Mouse (Mus musculus) forebrain, embryonic 10.5 days (tissue): ENCODE results near the gene Cyp39a1. TPM values are rescaled to one million over a fixed set of nuclear protein-coding genes. Genes with fewer than 3 reads are reported as not detected.
A peak's percentile ranks its signal among the peaks of the same experiment; 100 is the strongest.

Experiments used
- DNase-seq: peaks from one replicate; pipeline ENCODE4 v3.0.0-alpha.2; 2017; ENCODE audit warnings: low spot score; ENCODE audit errors: extremely low spot score
- H3K27ac ChIP-seq: fragments of 300-500 bp; sonication (generic); 2 replicates; pipeline ENCODE4 v1.5.1; 2016; ENCODE audit warnings: mild to moderate bottlenecking
- H3K27me3 ChIP-seq: fragments of 300-500 bp; sonication (generic); 2 replicates; pipeline ENCODE4 v1.6.1; 2016; ENCODE audit warnings: mild to moderate bottlenecking; ENCODE audit not compliant: poor library complexity, severe bottlenecking
- H3K36me3 ChIP-seq: fragments of 300-500 bp; sonication (generic); replicated peaks from 2 replicates; pipeline ENCODE4 v1.6.1; 2016; ENCODE audit warnings: mild to moderate bottlenecking, moderate library complexity
- H3K4me1 ChIP-seq: fragments of 300-500 bp; sonication (generic); 2 replicates; pipeline ENCODE4 v1.6.1; 2016
- H3K4me3 ChIP-seq: fragments of 300-500 bp; sonication (generic); 2 replicates; pipeline ENCODE4 v1.5.1; 2016; ENCODE audit warnings: mild to moderate bottlenecking, moderate library complexity
- H3K9me3 ChIP-seq: fragments of 300-500 bp; sonication (generic); 2 replicates; pipeline ENCODE4 v1.6.1; 2016; ENCODE audit warnings: mild to moderate bottlenecking, moderate library complexity
- WGBS: fragments of 180-500 bp; shearing (Covaris S2); methylation state at CpG from one replicate; pipeline ENCODE4 v1.1.7; 2016; 5-methylcytosine and 5-hydroxymethylcytosine counted together
- polyA plus RNA-seq: library from polyadenylated mRNA; unstranded; fragments of >200 nt; fragmentation: Nextera tagmentation; extraction: Ambion mirVana; gene quantifications from 2 replicates; pipeline ENCODE4 v1.2.1, GENCODE M21; 2016

Gene Cyp39a1
- polyA plus RNA-seq, 1 experiment from 2014 or later = 34.6 TPM

DNA sequence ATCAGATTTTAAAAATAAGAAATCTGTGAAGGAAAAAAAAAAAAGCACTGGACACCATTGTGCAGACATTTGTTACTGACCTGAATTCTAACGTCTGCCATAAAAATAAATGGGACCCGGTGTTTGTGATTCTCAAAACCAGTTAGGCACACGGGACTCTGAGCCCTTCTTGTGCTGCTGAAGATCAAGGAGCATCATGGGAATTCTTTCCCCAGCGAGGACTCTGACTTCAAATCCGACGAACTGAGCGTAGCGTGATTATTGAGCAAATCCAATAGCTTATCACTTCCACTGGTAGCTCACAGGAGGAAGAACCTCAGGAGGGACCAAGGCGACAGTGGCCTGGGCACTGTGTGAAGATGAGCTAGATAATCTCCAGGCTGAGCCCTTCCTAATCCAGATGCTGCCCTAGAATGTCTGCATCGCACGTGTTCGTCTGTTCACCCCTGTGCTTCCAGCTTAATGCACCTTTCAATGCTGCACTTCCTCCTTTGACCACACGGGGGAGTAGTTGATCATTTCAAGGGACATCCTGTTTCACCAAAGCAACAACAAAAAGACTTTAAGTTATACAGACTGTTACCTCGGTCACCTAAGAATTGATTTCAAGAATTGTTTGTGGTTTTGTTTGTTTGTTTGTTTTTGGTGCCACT, 31.9 kb downstream of the Cyp39a1 start:
- peak; percentile 71 for DNase-seq
- Histone ChIP-seq H3K4me3 (no peak overlapping the region), H3K36me3 (peaks cover 26% of the 10 kb centered on the region), H3K9me3 (no peaks in the 10 kb centered on the region), H3K27me3 (no peaks in the 10 kb centered on the region), H3K27ac (no peak overlapping the region), H3K4me1 (no peaks in the 10 kb centered on the region)
- WGBS = 47% methylated on average over 14 of the region's 14 CpGs

DNA sequence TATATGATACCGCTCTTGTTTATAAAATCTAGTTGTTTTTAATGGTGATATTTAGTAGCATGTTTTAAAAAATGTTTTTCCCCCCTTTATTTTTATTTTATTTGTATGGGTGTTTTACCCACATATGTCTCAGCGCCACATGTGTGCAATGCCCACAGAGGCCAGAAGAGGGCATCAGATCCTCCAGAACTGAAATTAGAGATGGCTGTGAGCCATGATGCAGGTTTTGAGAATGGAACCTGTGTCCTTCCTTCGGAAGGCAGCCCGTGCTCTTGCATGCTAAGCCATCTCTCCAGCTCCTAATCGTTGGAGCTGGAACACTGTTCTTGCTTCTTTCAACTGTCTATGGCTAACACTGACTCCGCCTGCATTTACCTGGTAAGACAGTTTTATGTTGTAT, 33.8 kb downstream of the Cyp39a1 start:
- Histone ChIP-seq H3K9me3 (no peaks in the 10 kb centered on the region), H3K4me3 (no peak overlapping the region), H3K36me3 (peaks cover 11% of the 10 kb centered on the region), H3K27ac (no peak overlapping the region), H3K27me3 (no peaks in the 10 kb centered on the region), H3K4me1 (no peaks in the 10 kb centered on the region)
- 77% methylated on average over 6 of the region's 6 CpGs for WGBS
- peak; percentile 48 for DNase-seq

DNA sequence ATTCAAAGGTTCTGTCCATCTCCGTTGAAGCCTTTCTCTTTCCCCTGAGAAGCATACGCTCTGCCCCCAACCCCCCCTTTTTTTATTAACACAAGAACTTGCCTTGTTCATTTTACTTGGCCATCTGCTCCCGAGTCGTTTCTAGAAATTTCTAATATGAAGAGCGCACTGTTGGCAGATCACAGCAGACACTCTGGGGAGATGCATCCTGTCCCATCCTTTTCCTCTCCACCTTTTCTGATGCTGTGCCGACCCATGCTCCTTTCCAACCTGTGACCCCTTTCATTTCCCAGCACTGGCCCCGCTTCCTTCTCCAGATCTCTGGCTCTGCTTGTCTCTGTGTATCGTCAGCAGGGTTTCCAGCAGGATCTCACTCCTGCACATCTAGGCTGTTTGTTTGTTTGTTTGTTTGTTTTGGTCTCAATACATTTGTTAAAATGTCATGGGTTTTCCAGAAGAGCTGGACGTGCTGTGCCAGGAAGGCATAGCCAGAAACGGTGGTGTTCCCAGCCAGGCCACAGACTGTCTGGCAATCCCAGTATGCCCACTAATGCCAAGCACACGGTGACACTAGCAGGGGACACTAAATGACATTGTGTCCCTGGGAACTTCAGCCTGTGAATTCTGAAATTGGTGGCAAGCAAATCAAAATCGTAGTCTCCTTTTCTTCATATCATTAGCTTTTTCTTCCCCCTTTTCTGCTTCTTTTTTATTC, 37.1 kb downstream of the Cyp39a1 start:
- H3K27ac ChIP-seq = no peak overlapping the region
- H3K9me3 ChIP-seq = no peaks in the 10 kb centered on the region
- no peaks in the 10 kb centered on the region for H3K4me1 ChIP-seq
- no peak overlapping the region for H3K4me3 ChIP-seq
- H3K27me3 ChIP-seq = no peaks in the 10 kb centered on the region
- peaks cover 10% of the 10 kb centered on the region; the same call in 1 of the 2 replicates for H3K36me3 ChIP-seq
- 92% methylated on average over 12 of the region's 12 CpGs for WGBS
- DNase-seq = no peak

DNA sequence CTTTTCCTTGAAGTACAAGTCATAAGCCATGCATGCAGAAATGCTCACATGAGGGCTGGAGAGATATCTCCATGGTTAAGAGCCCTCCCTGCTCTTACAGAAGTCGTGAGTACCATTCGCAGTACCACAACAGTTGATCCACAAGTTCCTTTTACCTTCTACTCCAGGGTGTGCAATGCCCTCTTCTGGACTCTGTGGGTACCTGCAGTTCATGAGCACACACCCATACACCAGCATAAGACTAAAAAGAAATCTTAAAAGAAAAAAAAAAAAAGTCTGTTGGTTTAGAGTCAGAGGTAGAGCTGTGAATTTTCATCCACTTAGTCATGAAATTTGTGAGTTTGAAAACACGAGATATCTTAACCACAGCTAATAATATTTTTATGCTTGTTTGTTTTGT, 39.5 kb downstream of the Cyp39a1 start:
- no peaks in the 10 kb centered on the region for H3K4me1 ChIP-seq
- H3K27me3 ChIP-seq = no peaks in the 10 kb centered on the region
- peaks cover 10% of the 10 kb centered on the region; the same call in 1 of the 2 replicates for H3K36me3 ChIP-seq
- DNase-seq = no peak
- H3K9me3 ChIP-seq = no peaks in the 10 kb centered on the region
- 96% methylated on average over 3 of the region's 3 CpGs for WGBS
- H3K4me3 ChIP-seq = no peak overlapping the region
- no peak overlapping the region for H3K27ac ChIP-seq

DNA sequence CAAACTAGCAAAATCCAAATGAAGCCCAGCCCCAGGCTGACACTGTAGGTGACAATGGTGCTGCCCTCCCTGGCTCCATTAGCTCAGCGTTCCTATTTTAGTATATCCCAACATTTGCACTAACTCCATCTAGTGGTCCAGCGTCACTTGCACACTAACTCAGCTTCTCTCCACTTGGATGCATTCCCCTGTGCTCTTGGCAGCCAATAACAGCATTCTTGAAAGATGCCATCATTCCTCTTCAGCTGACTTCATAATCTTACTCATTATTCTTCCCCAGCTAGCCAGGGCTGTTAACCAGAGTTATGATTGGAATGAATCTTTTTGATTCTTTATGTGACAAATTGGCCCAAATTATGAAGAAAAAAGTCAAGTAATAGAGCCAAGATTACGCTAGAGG, 40.0 kb downstream of the Cyp39a1 start:
- Histone ChIP-seq H3K9me3 (no peaks in the 10 kb centered on the region), H3K36me3 (peaks cover 6% of the 10 kb centered on the region; the same call in 1 of the 2 replicates), H3K27me3 (no peaks in the 10 kb centered on the region), H3K27ac (no peak overlapping the region), H3K4me1 (no peaks in the 10 kb centered on the region), H3K4me3 (no peak overlapping the region)
- DNase-seq = no peak
- 76% methylated on average over 3 of the region's 3 CpGs for WGBS

DNA sequence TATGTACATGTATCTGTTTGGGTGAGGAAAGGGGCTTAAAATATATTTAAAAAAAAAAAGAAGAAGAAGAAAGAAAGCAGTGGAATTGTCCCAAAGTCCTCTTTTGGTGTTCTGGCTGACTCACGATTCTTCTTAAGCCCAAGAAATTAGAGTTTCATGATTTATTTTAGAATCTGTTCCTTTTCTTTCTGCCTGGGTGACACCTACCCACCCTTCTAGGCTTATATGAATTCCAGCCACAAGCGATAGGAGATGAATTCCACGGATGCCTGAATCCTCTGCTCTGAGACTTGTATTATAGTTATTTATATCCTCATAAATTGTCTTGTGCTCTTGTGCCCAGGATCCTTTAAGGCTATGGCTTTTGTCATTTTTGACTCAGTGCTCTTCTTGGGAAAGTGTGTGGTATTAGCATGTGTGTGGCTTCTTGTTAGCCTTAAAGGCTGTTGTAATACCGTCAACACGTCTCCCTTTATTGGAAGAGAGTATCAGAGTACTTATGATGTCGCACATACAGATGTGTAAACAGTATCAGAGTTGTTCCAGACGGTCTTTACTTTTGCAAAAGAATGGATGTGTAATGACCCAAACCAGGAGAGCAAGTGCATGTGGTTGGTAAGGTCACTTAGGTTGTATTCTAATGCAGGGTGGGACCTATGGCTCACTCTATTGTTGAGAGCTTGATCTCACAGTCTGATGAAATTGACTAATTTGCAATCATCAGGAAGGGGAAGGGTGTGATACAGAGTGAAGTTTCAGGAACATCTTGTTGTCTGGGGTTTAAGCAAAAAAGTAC, 44.5 kb downstream of the Cyp39a1 start:
- H3K4me1 ChIP-seq = no peaks in the 10 kb centered on the region
- no peak for DNase-seq
- H3K27me3 ChIP-seq = no peaks in the 10 kb centered on the region
- peaks cover 6% of the 10 kb centered on the region; the same call in 1 of the 2 replicates for H3K36me3 ChIP-seq
- 91% methylated on average over 7 of the region's 7 CpGs for WGBS
- no peak overlapping the region for H3K4me3 ChIP-seq
- no peaks in the 10 kb centered on the region for H3K9me3 ChIP-seq
- no peak overlapping the region for H3K27ac ChIP-seq

DNA sequence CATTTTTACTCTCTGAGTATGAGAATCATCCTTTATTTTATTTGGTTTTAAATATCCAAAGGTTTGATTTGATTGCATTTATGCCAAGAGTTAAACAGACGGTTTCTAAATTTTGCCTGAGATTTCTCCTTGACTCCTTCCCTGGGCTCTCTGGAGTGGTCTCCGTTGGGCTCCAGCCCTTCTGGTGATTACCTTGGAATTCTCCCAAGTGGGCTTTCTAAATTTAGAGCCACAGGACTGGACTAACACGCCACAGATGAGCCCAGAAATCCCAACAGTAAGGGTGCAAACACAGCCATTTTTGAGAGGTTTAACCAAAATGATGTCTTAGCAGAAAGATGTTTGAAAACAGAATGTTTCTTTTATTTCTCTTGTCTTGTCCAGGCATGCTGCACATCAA, 47.0 kb downstream of the Cyp39a1 start:
- no peaks in the 10 kb centered on the region for H3K27me3 ChIP-seq
- 90% methylated on average over 3 of the region's 3 CpGs for WGBS
- H3K27ac ChIP-seq = no peak overlapping the region
- H3K4me3 ChIP-seq = no peak overlapping the region
- H3K36me3 ChIP-seq = no peaks in the 10 kb centered on the region
- DNase-seq = no peak
- H3K9me3 ChIP-seq = no peaks in the 10 kb centered on the region
- no peaks in the 10 kb centered on the region for H3K4me1 ChIP-seq

DNA sequence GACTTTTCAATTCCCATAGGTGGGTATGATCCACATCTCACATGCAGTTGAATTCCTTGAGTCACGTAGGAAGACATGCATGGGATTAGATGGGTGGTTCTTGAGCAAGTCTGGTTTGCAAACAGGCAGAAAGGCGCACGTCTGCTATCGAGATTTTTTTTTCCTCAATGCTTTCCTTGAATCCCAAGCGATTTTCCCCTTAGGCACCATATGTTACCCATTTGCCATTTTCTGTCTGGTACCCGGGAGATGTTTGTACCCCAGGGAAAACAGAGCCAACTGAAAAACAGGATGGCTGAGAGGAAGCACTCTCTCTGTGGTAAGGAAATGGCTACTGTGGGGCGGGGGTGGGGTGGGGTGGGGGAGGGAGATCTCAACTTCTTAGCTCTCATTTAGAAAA, 49.4 kb downstream of the Cyp39a1 start:
- H3K27ac ChIP-seq = no peak overlapping the region
- 69% methylated on average over 7 of the region's 7 CpGs for WGBS
- DNase-seq = no peak

DNA sequence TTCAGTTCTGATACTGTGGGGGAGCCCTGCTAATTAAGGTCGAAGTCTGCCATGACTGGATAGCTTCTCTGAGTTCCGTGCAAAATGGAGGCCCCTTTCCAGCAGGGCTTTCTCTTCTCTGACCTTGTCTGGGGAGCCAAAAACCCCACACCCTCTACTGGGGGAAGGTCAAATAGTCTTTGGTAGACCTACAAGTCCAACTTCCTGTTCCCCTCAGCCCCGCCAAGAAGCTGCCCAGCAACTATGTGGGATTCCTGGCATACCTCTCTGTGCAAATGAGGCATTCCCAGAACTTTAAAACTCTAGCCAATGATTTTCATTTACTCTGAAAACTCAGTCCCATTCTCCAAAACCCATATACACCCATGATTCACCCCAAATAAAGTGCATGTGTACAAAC, 52.2 kb downstream of the Cyp39a1 start:
- WGBS = 89% methylated on average over 3 of the region's 3 CpGs
- H3K27ac ChIP-seq = no peak overlapping the region
- DNase-seq = no peak

More for the DNA sequence above, 49.4 kb downstream of the Cyp39a1 start:
- Histone ChIP-seq H3K27me3 (no peaks in the 10 kb centered on the region), H3K9me3 (no peaks in the 10 kb centered on the region), H3K4me3 (no peak overlapping the region), H3K36me3 (no peaks in the 10 kb centered on the region), H3K4me1 (no peaks in the 10 kb centered on the region)

DNA sequence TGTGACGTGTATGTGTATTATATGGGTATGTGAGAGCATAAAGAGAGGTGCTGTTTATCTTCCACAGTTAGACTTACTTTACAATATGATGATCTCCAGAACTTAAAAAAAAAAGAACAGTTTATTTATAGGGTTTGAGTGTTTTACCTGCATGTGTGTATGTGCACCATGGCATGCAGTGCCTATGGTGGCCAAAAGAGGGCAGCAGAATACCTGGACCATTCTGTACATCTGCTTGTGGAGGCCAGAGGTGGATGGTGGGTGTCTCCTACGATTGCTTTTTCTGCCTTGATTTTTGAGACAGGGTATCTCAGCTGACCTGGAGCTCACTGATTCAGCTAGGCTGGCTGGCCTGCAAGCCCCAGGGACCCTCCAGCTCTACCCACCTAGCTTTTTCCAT, 57.3 kb downstream of the Cyp39a1 start:
- 0 out of 2 replicates have a peak, but pooled peaks cover 2% of the 10 kb centered on the region for H3K9me3 ChIP-seq
- 90% methylated on average over 2 of the region's 2 CpGs for WGBS
- H3K36me3 ChIP-seq = peaks cover 8% of the 10 kb centered on the region
- DNase-seq = no peak
- H3K4me3 ChIP-seq = no peak overlapping the region
- H3K4me1 ChIP-seq = no peaks in the 10 kb centered on the region
- H3K27me3 ChIP-seq = no peaks in the 10 kb centered on the region
- no peak overlapping the region for H3K27ac ChIP-seq

More for the DNA sequence above, 52.2 kb downstream of the Cyp39a1 start:
- Histone ChIP-seq H3K36me3 (peaks cover 4% of the 10 kb centered on the region), H3K9me3 (0 out of 2 replicates have a peak, but pooled peaks cover under 1% of the 10 kb centered on the region), H3K4me1 (no peaks in the 10 kb centered on the region), H3K27me3 (no peaks in the 10 kb centered on the region), H3K4me3 (no peak overlapping the region)

DNA sequence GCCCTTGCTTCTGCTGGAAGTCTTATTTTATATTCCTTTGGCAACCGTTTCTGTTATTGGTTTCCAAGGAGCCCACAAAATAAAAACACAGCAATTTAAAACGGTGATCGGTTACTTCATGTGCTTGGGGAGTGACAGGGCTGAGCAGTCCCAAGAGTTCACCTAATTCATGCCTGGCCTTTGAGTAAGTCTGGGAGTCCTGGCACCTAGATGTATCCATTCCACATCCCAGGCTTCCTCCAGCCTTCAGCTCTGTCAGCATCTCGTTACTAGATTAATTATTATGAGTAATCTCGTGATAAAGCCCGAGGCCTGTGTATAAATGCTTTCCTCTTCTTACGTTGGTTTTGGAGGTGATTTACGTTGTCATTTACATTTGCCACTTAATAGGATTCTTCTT, 64.1 kb downstream of the Cyp39a1 start:
- DNase-seq = no peak
- WGBS = 91% methylated on average over 8 of the region's 8 CpGs
- no peak overlapping the region for H3K27ac ChIP-seq
- no peaks in the 10 kb centered on the region for H3K4me1 ChIP-seq
- H3K4me3 ChIP-seq = no peak overlapping the region
- no peaks in the 10 kb centered on the region for H3K9me3 ChIP-seq
- H3K36me3 ChIP-seq = peaks cover 11% of the 10 kb centered on the region; the same call in 1 of the 2 replicates
- no peaks in the 10 kb centered on the region for H3K27me3 ChIP-seq

DNA sequence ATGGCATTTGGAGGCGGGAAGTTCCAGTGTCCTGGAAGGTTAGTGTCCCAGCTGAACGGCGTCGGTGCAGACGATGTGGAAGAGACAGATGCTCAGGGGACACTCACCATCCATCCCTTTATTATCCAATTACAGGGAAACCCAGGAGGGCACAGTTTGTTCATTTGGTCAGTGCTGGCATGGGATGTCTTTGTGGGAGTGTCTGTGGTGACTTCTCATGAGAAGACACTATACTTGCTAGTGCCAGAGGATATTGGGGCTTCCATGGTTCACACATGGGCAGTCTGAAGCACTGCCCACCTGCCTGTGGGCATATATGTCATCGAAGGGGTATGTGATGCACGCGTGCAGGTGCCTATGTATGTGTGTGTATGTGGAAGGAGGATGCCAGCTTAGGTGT, 64.8 kb downstream of the Cyp39a1 start:
- no peak for DNase-seq
- no peaks in the 10 kb centered on the region for H3K9me3 ChIP-seq
- H3K4me3 ChIP-seq = no peak overlapping the region
- H3K36me3 ChIP-seq = peaks cover 11% of the 10 kb centered on the region; the same call in 1 of the 2 replicates
- whole genome bisulfite sequencing = 97% methylated on average over 8 of the region's 8 CpGs
- no peaks in the 10 kb centered on the region for H3K27me3 ChIP-seq
- H3K27ac ChIP-seq = no peak overlapping the region
- no peaks in the 10 kb centered on the region for H3K4me1 ChIP-seq

DNA sequence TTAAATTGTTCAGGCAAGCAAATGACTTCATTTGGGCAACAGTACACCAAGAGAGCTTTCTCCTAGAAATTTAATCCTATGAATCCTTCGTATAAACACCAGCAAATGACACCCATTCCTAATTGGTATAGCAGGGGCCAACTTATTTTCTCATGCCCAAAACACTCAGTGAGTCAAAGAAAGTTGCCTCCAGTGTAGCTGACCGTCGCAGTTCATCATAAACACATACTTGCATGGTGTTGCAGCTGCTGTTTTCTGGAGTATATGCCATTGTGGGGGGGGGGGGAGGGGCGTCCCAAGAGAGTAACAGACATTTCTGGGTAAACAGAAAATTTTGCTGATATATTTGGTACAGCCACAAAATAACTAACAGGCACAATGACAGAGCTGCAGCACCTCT, 67.0 kb downstream of the Cyp39a1 start:
- H3K4me1 ChIP-seq = no peaks in the 10 kb centered on the region
- peaks cover 14% of the 10 kb centered on the region; the same call in 1 of the 2 replicates for H3K36me3 ChIP-seq
- no peak overlapping the region for H3K4me3 ChIP-seq
- WGBS = 88% methylated on average over 4 of the region's 4 CpGs
- H3K27ac ChIP-seq = no peak overlapping the region
- no peaks in the 10 kb centered on the region for H3K9me3 ChIP-seq
- no peaks in the 10 kb centered on the region for H3K27me3 ChIP-seq
- DNase-seq = no peak
